Mouse (Mus musculus): Measurements from ENCODE around the gene Llgl1.

The Llgl1 gene

GRCm38 (mm10) chr11:60726601-60727391, 27.3 kb downstream of the Llgl1 start, which contains the start of gene Flii:
Flii (minus strand) TSS chr11:60727263.
- DNase-seq (ENCODE audit: low spot score in 2 of 2): peak; percentile 67 to 77

DNA sequence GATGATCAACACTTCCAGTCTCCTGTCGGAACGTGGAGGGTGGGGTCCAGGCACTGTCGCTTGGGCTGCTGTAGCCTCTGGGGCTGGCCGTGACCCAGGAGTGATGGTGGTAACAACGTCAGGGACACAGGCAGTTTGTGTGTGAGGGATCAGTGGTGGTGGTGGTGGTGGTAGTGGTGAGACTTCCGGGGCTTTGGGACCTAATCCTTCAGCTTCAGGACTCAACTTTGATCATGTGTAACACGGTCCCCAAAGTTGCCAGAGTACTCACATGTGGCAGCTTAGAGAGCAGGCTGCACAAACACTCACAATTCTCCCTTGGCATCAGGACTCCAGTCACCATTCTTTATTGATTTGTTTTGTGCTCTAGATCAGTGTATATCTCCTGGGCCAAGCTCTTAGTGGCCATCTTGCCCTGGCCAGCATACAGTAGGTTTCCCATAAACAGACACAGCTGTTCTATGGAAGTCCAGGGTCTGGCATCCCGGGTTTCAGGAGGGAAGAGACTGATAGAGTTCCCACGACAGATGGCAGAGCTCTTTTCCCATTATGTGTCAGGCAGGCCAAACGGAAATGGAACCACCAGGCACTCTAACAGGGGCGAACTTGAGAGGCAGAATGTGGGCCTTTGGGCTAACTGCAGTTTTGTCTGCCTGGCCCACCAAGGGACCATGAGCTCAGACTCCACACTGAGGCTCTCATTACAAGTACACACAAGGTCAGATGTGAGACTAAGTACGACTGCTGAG, 28.0 kb downstream of the Llgl1 start:
- no peak for DNase-seq (ENCODE audit: low spot score in 2 of 2)

- DNase-seq (ENCODE audit: low spot score in 2 of 2): peak; percentile 92 to 93
Observed at GRCm38 (mm10) chr11:60728260-60728761, 28.8 kb downstream of the Llgl1 start, which contains the start of gene Mief2. Mief2 (plus strand) TSS chr11:60728398.

DNA sequence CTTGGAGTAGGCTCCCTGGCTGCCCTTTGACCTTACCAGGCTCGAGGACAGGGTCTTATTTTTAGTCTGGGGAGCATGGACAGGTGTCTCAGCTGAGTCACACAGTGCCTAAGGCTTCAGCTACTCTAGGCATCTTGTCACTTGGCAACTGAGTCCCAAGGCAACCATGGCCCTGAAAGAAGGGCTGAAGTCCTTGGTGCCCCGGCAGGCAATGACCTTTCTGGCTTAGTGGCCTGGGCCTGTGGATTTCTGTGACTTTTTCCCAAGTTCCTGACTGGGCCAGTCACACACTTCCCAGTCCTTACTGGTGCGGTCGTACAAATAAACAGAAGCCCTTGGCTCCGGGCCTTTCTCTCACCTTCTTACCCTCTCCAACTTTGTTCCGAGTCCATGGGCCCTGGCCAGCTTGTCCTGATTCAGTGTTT, 29.7 kb downstream of the Llgl1 start:
- DNase-seq (ENCODE audit: low spot score in 2 of 2): no peak

- no peak for DNase-seq (ENCODE audit: low spot score in 2 of 2)
Observed at GRCm38 (mm10) chr11:60730169-60730568, 30.6 kb downstream of the Llgl1 start.

GRCm38 (mm10) chr11:60731251-60731650, 31.7 kb downstream of the Llgl1 start:
- DNase-seq (ENCODE audit: low spot score in 2 of 2): no peak

DNA sequence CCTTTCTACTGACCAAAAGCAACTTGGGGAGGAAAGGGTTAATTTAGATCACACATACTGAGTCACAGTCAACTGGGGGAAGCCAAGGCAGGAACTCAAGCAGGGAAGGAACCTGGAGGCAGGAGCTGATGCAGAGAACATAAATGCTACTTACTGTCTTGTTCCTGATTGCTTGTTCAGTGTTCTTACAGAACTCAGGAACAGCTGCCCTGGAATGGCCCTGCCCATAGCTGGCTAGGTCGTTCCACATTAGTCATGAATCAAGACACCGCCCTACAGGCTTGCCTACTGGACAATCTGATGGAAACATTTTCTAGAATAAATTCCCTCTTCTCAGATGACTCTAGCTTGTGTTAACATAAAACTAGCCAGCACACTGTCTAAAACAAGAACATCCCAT, 34.7 kb downstream of the Llgl1 start:
- no peak for DNase-seq (ENCODE audit: low spot score in 2 of 2)

GRCm38 (mm10) chr11:60735191-60735590, 35.7 kb downstream of the Llgl1 start:
- no peak for DNase-seq (ENCODE audit: low spot score in 2 of 2)

DNA sequence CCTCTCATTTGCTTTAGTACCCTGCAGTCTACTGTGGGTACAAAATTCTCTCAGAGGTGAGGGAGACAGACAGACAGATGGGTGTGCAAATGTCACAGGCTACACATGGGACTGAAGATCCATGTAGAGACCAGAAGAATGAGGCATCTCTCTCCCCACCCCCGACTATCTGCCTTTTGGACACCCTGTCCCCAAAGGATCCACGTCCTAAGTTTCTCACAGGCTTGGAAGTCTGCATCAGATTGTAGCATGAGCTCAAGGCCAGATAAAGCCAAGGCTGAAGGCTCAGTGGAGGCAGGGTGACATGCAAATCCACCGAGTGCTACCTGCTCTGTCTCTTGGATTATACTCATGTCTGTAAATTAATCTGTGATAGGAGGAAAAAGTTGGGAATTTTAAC, 37.0 kb downstream of the Llgl1 start:
- DNase-seq (ENCODE audit: low spot score in 2 of 2): no peak

DNA sequence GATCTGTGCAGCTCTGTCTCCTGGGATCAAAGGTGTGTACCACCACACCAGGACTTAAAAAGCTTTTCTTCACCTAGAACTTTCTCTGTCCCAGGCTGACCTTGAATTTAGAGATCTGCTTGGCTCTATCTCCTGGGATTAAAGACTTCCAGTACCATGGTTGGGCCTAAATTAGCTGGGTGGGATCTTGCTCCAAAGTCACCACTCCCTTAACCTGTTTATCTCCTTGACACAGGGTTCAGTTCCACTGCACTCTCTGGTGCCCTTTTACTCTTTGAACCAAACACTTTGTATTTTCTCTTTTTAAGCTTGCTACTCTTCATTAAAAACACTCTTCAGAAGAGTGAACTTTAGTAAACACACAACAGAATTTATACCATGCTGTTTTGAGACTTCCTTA, 37.9 kb downstream of the Llgl1 start:
- no peak for DNase-seq (ENCODE audit: low spot score in 2 of 2)

DNA sequence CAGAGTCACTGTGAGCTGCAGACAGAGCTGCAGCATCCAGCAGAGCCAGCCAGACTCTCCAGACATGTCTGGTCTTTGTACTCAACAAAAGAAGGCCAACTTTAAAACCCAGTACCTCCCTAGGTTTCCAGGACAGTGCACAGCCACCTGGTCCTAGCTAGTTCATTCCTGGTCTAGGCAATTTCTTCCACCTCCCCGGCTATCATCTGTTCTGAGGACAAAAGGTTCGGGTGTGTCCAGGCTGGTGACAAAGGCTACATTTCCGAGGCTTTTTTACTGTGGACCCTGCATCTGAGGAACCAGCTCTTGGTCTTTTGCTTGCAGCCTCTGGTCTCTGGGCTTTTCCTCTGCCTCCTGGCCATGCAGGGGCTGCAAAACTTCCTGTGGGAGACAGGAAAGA, 40.8 kb downstream of the Llgl1 start:
- no peak for DNase-seq (ENCODE audit: low spot score in 2 of 2)

GRCm38 (mm10) chr11:60755570-60755969, 56.0 kb downstream of the Llgl1 start:
- DNase-seq (ENCODE audit: low spot score in 2 of 2): no peak

DNA sequence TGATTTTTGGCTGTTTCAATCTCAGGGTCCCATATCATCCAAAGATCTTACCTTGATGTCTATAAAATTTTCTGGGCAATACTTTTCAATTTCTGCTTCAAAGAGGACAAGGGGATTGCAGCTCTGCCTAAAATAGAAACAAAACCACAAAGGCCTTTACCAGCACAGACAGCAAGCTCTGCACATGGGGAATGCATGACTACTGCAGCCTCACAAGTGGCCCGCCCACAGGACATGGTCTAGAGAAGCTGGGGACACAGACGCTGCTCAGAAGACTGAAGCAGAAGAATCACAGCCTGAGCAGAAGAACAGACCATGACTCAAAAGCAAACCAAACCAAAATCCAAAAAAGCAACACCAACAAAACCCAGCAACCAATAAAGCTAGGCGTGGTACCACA, 62.2 kb downstream of the Llgl1 start:
- no peak for DNase-seq (ENCODE audit: low spot score in 2 of 2)

Measured in urinary bladder, adult 18-20 months (tissue).